Mouse (Mus musculus) forebrain, embryonic 11.5 days (tissue): ENCODE results near the gene Mtmr6. TPM values are rescaled to one million over a fixed set of nuclear protein-coding genes. Genes with fewer than 3 reads are reported as not detected.

Source experiments
- ATAC-seq: fragments of 200-750 bp; cut with Nextera tagmentation; replicated peaks from 2 replicates; pipeline ENCODE4 v1.8.0; 2017; ENCODE audit warnings: moderate TSS enrichment; ENCODE audit not compliant: low FRiP score
- DNase-seq: peaks from one replicate; pipeline ENCODE4 v3.0.0-alpha.2; 2017; ENCODE audit warnings: low spot score
- H3K27ac ChIP-seq: fragments of 300-500 bp; sonication (generic); 2 replicates; pipeline ENCODE4 v1.5.1; 2014; ENCODE audit warnings: low read depth, low read length
- H3K27me3 ChIP-seq: fragments of 300-500 bp; sonication (generic); 2 replicates; pipeline ENCODE4 v1.6.1; 2014; ENCODE audit warnings: mild to moderate bottlenecking, low read length, mixed read lengths; ENCODE audit not compliant: control insufficient read depth, insufficient read depth
- H3K36me3 ChIP-seq: fragments of 300-500 bp; sonication (generic); 2 replicates; pipeline ENCODE4 v1.6.1; 2014; ENCODE audit warnings: mild to moderate bottlenecking, low read length, moderate library complexity, mixed read lengths; ENCODE audit not compliant: control insufficient read depth, insufficient read depth
- H3K4me1 ChIP-seq: fragments of 300-500 bp; sonication (generic); replicated peaks from 2 replicates; pipeline ENCODE4 v1.6.1; 2014; ENCODE audit warnings: low read length, mixed read lengths; ENCODE audit not compliant: control insufficient read depth, insufficient read depth
- H3K4me2 ChIP-seq: fragments of 300-500 bp; sonication (generic); 2 replicates; pipeline ENCODE4 v1.6.1; 2014; ENCODE audit warnings: low read depth, mild to moderate bottlenecking, low read length, moderate library complexity, mixed read lengths; ENCODE audit not compliant: severe bottlenecking
- H3K4me3 ChIP-seq: fragments of 300-500 bp; sonication (generic); 2 replicates; pipeline ENCODE4 v1.5.1; 2014; ENCODE audit warnings: low read depth, low read length
- H3K9ac ChIP-seq: fragments of 300-500 bp; sonication (generic); 2 replicates; pipeline ENCODE4 v1.6.1; 2014; ENCODE audit warnings: low read length
- H3K9me3 ChIP-seq: fragments of 300-500 bp; sonication (generic); 2 replicates; pipeline ENCODE4 v1.6.1; 2016; ENCODE audit warnings: low read length, mixed read lengths; ENCODE audit not compliant: control insufficient read depth
- WGBS: fragments of 180-500 bp; shearing (Covaris S2); extraction: QIAGEN DNeasy Blood & Tissue Kit; methylation state at CpG from one replicate; pipeline ENCODE4 v1.1.7; 2014; 5-methylcytosine and 5-hydroxymethylcytosine counted together
- polyA plus RNA-seq: library from polyadenylated mRNA; unstranded; fragments of >200 nt; fragmentation: Nextera tagmentation; extraction: Ambion mirVana; gene quantifications from 2 replicates; pipeline ENCODE4 v1.2.1, GENCODE M21; 2014

Gene Mtmr6
- polyA plus RNA-seq, 1 experiment from 2014 or later, result 44.3 TPM

- Histone ChIP-seq H3K36me3 (no peaks in the 10 kb centered on the region), H3K27ac (peak overlapping the region; percentile 82; the same call in 1 of the 2 replicates)
- ATAC-seq, result no peak
Observed at GRCm38 (mm10) chr14:60252004-60253000, 12.7 kb upstream of the Mtmr6 start.

GRCm38 (mm10) chr14:60253466-60253865, 11.6 kb upstream of the Mtmr6 start:
- Histone ChIP-seq H3K4me3 (no peak overlapping the region), H3K4me2 (no peak overlapping the region), H3K9ac (no peak overlapping the region), H3K4me1 (peaks cover 4% of the 10 kb centered on the region; the same call in 1 of the 2 replicates), H3K36me3 (no peaks in the 10 kb centered on the region), H3K9me3 (no peaks in the 10 kb centered on the region), H3K27ac (no peak overlapping the region), H3K27me3 (no peaks in the 10 kb centered on the region)
- DNase-seq (no peak), ATAC-seq (no peak)
- 97% methylated on average over 3 of the region's 3 CpGs for WGBS

More at GRCm38 (mm10) chr14:60252004-60253000, 12.7 kb upstream of the Mtmr6 start:
- WGBS, result 22% methylated on average over 15 of the region's 15 CpGs
- Histone ChIP-seq H3K4me2 (peak overlapping the region; percentile 64), H3K4me1 (peaks cover 4% of the 10 kb centered on the region; the same call in 1 of the 2 replicates), H3K9ac (peak overlapping the region; percentile 75), H3K4me3 (peak overlapping the region; percentile 96), H3K9me3 (no peaks in the 10 kb centered on the region), H3K27me3 (no peaks in the 10 kb centered on the region)
- DNase-seq, result no peak

GRCm38 (mm10) chr14:60254774-60255173, 10.3 kb upstream of the Mtmr6 start:
- no peak overlapping the region for H3K9ac ChIP-seq
- H3K27me3 ChIP-seq, result no peaks in the 10 kb centered on the region
- peaks cover 4% of the 10 kb centered on the region; the same call in 1 of the 2 replicates for H3K4me1 ChIP-seq
- DNase-seq, result no peak
- no peak overlapping the region for H3K4me3 ChIP-seq
- H3K9me3 ChIP-seq, result no peaks in the 10 kb centered on the region
- H3K27ac ChIP-seq, result no peak overlapping the region
- ATAC-seq, result no peak
- H3K36me3 ChIP-seq, result no peaks in the 10 kb centered on the region
- H3K4me2 ChIP-seq, result no peak overlapping the region

GRCm38 (mm10) chr14:60256356-60256755, 8.7 kb upstream of the Mtmr6 start:
- ATAC-seq, result no peak
- DNase-seq, result no peak
- H3K9ac ChIP-seq, result no peak overlapping the region
- H3K9me3 ChIP-seq, result no peaks in the 10 kb centered on the region
- no peaks in the 10 kb centered on the region for H3K27me3 ChIP-seq
- H3K27ac ChIP-seq, result no peak overlapping the region
- H3K4me3 ChIP-seq, result no peak overlapping the region
- H3K4me1 ChIP-seq, result peaks cover 4% of the 10 kb centered on the region; the same call in 1 of the 2 replicates
- 40% methylated on average over 3 of the region's 3 CpGs for WGBS
- H3K36me3 ChIP-seq, result no peaks in the 10 kb centered on the region
- H3K4me2 ChIP-seq, result no peak overlapping the region

GRCm38 (mm10) chr14:60257101-60257500, 7.9 kb upstream of the Mtmr6 start:
- no peaks in the 10 kb centered on the region for H3K27me3 ChIP-seq
- H3K27ac ChIP-seq, result no peak overlapping the region
- 80% methylated on average over 4 of the region's 4 CpGs for WGBS
- no peaks in the 10 kb centered on the region for H3K9me3 ChIP-seq
- H3K4me1 ChIP-seq, result peaks cover 4% of the 10 kb centered on the region; the same call in 1 of the 2 replicates
- H3K4me2 ChIP-seq, result no peak overlapping the region
- no peak overlapping the region for H3K9ac ChIP-seq
- no peak overlapping the region for H3K4me3 ChIP-seq
- H3K36me3 ChIP-seq, result no peaks in the 10 kb centered on the region
- no peak for DNase-seq
- ATAC-seq, result no peak

GRCm38 (mm10) chr14:60257851-60258250, 7.2 kb upstream of the Mtmr6 start:
- Histone ChIP-seq H3K9ac (no peak overlapping the region), H3K27ac (no peak overlapping the region), H3K36me3 (no peaks in the 10 kb centered on the region), H3K4me1 (no peaks in the 10 kb centered on the region; the same call in 1 of the 2 replicates), H3K4me3 (no peak overlapping the region), H3K4me2 (no peak overlapping the region), H3K9me3 (no peaks in the 10 kb centered on the region), H3K27me3 (no peaks in the 10 kb centered on the region)
- no peak for ATAC-seq
- WGBS, result 96% methylated on average over 1 of the region's 1 CpGs
- no peak for DNase-seq

- Histone ChIP-seq H3K4me2 (no peak overlapping the region), H3K9ac (no peak overlapping the region), H3K27ac (no peak overlapping the region), H3K4me1 (no peaks in the 10 kb centered on the region), H3K27me3 (no peaks in the 10 kb centered on the region), H3K4me3 (no peak overlapping the region), H3K9me3 (no peaks in the 10 kb centered on the region), H3K36me3 (no peaks in the 10 kb centered on the region)
- WGBS, result 81% methylated on average over 7 of the region's 7 CpGs
- ATAC-seq (no peak), DNase-seq (no peak)
Observed at GRCm38 (mm10) chr14:60262316-60262715, 2.7 kb upstream of the Mtmr6 start.

- no peak overlapping the region for H3K4me3 ChIP-seq
- H3K27me3 ChIP-seq, result no peaks in the 10 kb centered on the region
- DNase-seq (no peak), ATAC-seq (no peak)
- no peaks in the 10 kb centered on the region for H3K9me3 ChIP-seq
- H3K4me2 ChIP-seq, result no peak overlapping the region
- WGBS, result 88% methylated on average over 6 of the region's 6 CpGs
- H3K4me1 ChIP-seq, result 0 out of 2 replicates have a peak, but pooled peaks cover 2% of the 10 kb centered on the region
- no peaks in the 10 kb centered on the region for H3K36me3 ChIP-seq
- H3K9ac ChIP-seq, result no peak overlapping the region
- no peak overlapping the region for H3K27ac ChIP-seq
Observed at GRCm38 (mm10) chr14:60269333-60269732, 4.3 kb downstream of the Mtmr6 start.
